Mouse (Mus musculus): ENCODE data around the gene Ide.
"Not testable (repeated sequence)": the region's sequence is repeated elsewhere in the genome, so short reads cannot be mapped to it uniquely, and the experiment has no call there.

Gene Ide

DNA sequence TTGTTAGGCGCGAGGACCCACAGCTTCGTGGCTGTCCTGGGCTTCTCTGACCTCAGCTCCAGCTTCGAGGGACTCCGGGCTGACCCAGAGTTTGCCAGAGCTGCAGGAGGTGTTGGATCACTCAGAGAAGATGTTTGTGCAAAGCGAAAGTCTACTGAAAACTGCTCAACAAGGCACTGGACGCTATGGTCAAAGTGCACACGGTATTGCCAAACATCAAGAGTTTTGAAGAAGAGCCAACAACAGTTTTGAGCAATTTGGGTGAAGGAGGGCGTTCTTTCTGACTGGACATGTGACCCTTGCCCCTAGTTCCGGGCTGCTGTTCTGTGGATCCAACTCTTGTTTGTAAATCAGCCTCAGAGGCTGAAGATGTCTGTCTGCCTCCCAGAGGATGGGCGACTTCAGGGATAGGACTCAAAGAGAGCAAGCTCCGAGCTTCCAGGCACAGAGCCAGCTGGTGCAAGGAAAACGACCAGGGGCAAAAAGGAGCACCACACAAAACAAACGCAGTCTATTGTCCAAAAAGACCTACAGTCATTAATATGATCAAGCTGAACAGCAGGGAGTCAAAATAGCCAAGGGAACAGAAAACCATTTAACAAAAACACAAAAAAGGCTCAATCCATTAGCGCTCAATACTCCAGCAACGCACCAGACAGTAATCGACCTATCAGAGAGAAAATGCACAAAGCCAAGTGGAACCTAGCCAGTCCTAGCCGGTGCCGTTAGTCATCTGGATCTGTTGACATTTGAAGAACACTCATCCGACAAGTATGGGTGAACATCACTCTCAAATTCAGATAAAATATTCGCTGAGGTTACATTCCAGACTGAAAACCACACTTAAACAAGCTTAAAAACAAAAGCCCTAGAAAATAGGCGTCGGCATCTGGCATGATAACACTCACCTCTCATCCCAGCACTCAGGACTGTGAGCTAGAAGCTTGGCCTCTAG, 73.4 kb downstream of the Ide start:
- DNase-seq, result peak; percentile 84

DNA sequence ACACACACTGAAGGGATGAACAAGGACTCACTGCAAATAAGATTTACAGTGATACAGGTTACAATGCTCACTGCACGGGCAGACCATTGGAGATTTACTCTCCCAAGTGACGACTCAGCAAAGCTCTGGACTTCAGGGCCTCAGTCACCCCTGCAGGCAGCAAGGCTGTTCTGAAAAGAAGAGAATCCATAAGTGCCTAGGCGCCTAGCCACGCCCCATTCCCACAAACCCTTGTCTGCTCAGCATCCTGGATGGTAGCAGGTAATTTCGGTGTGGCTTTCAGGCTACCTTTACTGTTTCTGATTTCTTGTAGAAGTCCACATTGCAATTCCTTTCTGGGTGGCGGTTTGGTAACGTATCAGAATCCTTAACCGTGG, 74.1 kb downstream of the Ide start:
- DNase-seq, result no peak

DNA sequence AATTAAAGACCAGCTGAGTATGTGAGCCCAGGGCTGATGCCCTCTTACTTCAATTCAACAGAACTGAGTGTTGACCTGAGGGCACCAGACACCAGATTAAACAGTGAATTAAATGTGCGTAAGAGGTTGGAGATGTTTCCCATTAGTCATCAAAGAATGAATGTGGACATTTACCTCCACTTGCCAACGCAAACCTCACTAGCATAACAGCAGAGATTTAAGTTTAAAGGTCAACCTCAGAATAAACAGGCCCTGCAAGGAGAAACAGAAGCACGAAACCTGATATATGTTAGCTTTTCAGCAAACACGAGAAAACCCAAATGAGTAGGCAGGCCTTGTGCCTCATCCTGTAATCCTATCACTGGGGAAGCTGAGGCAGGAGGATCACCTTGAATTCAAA, 75.3 kb downstream of the Ide start:
- peak; percentile 11 for DNase-seq

DNA sequence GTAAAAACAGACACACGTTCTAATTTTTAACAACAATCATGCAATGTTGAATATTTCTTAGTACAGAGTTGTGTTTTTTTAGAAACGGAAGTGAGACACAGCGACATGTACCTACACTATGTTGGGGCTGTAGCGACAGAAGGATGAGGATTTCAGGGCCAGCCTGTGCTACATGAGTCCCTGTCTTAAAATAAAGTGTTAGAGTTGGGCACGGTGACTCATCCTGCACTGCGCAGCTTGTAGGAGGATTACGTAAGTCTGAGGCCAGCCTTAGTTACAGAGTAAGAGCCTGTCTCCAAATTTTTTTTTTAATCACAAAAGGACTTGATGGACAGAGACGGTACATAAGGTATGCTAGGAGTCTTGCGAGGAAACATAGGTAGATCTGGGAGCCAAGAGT, 82.3 kb downstream of the Ide start:
- DNase-seq, result no peak

DNA sequence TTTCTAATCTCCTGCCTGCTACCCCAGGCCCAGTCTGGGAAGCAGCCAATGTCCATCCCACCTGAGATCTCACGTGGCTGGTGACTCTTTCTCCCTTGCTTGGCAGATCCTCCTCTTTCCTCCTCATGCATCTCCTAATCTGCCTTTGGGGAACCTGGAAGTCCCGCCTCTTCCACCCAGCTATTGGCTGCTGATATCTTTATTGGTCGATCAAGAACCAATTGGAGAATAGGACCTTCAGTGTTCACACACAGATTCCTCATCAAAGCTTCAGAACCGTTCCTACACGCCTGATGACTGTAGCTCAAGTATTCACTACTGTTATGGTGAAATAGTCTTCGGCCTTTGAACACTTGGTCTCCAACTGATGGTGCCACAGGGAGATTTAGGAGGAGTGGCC, 85.5 kb downstream of the Ide start:
- DNase-seq, result no peak

DNA sequence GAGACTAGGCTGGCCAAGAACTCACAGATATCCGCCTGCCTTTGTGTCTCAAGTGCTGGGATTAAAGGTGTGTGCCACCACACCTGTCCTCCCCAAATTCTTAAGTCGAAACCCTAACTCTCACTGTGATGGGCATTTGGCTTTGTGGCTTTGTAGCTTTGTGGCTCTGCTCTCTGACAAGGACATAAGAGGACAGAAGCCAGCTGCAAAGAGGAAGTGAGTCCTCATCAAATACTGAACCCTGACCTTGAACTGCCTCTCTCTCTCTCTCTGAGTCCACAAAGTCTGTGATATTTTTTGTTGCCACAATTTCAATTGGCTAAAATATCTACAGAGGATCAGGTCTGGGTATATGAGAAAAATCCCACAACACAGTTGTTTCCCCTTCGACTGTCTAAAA, 89.5 kb downstream of the Ide start:
- no peak for DNase-seq

DNA sequence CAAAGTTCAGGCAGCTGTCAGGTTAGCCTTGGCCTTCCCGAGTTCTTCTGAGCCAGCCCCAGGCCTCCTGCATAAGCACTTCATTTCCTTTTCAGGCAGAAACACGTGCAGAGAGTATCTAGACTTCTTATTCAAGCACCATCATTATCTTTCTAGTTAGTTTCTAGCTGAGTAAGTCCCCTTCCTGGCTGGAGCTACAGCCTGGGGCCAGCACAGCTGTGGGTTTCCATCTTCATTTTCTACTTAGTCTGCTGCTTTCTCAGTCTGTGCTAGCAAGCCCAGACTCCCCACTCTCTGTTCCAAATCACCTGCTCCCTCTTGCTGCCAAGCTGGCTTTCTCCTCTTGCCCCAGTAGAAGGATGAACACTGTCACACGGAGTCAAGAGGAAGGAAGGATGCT, 90.8 kb downstream of the Ide start:
- DNase-seq, result no peak

DNA sequence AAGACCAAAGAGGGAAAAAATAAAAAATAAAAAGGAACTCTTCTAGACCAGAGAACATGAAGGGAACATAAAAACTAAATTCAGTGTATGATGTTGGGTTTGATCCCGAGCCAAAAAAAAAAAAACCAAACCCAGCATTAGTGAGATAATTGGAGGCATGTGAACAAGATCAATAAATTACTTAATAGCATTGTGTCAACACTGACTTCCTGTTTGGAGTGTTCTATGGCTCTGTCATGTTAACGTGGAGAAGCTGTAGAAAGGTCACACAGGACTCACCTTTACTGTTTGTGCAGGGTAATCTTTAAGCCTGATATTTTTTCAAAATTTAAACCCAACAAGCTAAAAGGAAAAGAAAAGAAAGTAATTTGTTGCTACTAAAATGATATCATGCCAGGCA, 94.9 kb downstream of the Ide start:
- DNase-seq, result no peak

DNA sequence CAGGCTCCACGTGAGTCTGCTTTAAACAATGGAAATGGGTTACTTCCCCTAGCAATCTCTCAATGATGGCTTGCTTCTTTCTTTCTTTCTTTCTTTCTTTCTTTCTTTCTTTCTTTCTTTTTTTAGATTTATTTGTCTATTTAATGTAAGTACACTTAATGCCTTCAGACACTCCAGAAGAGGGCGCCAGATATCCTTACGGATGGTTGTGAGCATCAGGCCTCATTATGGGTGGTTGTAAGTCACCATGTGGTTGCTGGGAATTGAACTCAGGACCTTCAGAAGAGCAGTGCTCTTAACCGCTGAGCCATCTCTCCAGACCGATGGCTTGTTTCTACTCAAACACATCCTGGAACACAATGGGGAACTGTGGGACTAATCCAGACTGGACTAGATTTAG, 96.5 kb downstream of the Ide start:
- no peak for DNase-seq

DNA sequence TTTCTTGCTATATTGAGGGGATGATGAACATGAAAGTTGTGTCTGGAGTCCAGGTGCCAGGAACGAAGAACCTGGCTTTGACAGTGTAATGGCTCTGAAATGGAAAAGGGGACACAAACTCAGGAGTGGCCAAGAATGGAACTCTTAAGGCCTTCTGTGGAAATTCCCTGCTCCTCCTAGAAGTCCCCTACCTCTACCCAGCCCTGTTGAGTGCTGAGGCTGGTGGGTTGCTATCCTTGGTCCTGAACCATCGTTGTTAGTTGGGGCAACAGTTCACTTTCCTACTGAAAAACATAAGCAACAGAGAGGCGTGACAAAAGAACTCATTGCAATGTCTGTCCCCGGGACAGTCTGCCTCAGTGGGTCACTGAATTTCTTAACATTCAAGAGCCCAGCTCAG, 98.6 kb downstream of the Ide start:
- no peak for DNase-seq

DNA sequence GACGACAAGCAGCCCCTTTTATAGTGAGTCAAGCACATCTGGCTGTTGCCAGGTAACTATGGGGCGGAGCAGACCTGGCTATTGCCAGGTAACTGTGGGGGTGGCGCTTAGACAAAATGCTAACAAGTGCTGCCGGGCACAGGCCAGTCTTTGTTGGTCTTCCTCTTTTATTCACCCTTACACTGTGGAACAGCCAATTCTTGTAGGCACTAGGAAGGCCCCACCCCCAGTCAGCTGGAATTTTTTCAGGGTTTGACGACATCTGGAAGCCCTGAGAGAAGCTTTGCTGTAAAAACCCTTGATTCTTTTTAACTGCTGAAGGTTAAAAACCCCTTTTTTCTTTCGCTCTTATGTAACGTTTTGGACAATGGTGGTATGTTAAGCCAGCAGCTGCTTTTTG, 99.0 kb downstream of the Ide start:
- no peak for DNase-seq

DNA sequence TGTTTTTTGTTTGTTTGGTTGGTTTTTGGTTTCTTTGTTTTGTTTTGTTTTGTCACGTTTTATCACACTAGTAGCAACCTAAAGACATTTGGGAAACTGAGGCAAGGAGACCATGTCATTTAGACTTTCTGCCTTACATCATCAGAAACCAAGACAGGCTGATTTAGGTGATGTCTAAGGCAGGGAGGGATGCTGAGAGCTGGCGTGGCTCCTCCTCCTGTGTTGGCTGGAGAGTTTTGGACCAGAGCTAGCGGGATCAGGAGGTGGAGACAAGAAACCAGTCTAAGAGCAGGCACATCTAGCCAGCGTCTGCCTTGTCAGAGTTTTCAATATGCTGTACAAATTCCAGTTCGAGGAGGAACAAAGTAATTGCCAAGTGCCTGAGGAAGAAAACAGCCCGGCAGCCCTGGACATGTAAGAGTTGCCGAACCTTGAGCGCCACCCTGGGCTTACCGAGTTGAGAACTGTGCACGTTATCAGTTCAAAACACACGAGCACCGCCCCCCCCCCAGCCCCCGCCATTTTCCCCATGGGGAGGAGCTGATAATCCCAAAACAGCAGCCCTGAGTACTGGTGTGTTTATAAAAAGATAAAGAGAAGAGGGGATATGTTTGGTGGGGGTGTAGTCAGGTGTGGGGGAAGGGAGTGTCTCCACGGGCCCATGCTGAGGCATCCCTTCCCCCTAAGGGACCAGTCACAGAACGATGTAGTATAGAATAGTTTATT, 99.8 kb downstream of the Ide start:
- DNase-seq, result no peak

DNA sequence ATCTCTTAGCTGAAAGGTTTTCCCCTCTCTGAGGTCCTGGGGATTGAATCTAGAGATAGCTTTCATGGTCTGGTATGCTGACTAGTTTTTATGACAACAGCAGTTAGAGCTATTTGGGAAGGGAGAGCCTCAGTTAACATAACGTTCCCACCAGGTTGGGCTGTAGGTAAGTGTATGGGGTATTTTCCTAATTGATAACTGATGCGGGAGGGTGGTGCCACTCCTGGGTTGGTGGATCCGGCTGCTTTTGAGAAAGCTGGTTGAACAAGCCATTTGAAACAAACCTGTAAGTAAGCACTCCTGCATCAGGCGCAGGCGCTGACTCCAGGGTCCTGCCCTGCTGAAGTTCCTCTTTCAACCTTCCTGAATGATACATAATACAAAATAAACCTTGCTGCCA, 100.3 kb downstream of the Ide start:
- no peak for DNase-seq

DNA sequence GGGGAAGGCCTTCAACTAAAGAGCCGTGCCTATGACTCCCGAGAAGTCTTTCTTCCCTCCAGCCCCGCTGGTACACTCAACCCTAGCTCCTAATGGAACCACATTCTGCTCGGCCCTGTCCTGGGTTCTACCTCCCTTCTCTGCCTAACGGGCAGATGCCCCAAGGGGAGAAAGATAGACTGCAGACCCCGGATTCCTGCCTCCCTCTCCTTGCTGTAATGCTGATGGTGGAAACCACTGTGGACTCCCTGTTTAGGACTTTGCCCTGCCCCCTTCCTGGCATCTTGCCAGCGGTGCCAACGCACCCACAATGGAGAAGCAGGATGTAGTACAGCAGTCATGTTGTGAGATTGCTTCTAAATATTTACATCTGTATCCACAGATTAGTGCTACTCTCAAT, 101.8 kb downstream of the Ide start:
- no peak for DNase-seq

DNA sequence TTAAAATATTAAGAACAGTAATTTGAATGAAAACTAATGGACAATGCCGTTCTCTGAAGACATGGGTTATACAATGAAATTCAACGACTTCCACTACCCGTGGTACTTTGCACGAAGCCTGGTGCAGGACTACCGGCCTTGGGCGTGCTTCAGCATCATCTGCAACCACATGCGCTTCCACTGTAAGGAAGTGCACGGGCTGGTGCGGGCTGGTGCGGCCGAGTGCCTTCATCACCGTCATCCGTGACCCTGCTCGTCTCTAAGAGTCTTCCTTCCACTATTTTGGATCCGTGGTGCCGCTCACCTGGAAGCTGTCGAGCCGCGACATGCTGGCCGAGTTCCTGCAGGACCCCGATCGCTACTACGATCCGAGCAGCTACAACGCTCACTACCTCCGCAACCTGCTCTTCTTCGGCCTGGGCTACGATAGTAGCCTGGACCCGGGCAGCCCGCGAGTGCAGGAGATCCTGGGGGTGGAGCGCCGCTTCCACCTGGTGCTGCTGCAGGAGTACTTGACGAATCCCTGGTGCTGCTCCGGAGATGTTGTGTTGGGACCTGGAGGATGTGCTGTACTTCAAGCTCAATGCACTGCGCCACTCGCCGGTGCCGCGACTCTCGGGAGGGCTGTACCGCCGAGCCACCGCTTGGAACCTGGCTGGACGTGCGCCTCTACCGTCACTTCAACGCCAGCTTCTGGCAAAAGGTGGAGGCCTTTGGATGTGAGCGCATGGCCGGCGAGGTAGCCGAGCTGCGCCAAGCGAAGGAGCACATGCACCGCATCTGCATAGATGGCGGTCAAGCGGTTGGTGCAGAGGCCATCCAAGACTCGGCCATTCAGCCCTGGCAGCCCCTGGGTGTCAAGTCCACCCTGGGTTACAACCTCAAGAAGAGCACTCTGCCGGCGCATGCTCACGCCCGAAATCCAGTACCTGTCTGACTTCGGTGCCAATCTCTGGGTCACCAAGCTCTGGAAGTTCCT, 103.8 kb downstream of the Ide start:
- no peak for DNase-seq

DNA sequence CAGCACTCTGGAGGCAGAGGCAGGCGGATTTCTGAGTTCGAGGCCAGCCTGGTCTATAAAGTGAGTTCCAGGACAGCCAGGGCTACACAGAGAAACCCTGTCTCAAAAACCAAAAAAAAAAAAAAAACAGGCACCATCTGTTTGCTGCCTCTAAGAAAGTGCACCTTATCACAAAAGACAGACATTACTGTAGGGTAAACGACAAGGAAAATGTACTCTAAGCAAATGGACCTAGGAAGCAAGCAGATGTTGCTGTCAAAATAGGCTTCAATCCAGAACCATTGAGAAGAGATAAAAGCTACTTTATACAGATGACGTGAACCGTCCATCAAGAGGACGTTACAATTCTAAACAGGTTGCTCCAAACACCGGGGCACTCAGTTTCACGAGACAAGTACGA, 105.1 kb downstream of the Ide start:
- DNase-seq, result not testable (repeated sequence)

DNA sequence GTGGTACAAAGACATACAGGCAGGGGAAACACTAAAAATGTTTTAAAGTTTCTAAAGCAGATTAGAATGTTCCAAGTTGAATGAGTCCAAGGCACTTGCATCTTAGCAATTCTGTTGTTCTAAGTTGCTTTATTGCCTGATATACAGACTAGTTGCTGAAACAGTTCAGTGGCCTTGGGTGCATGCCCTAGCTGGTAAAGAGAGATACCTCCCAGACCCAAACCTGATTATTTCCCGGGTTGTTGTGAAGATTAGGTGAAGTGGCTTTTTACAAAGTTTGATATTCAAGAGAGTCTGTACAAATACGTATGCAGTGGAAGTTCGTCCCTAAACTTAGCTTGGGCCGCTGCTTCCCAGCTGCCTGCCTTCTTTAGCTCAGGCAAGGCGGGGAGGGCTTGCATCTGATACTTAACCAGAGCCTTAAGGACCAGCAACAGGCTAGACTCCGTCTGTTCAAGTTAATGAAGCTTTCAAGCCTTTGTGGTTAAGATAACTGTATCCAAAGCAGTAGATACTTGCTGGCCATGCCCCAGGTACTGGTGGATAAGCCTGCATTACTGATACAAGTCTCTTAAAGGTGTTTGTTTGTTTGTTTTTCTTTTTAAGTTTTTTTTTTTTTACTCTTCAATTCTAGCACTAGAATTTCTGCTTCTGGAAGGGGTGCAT, 112.3 kb downstream of the Ide start:
- no peak for DNase-seq

Measured in kidney, adult 11 months (tissue).